Comparison of ENCODE assay signal across 8 mouse cellular contexts in genomic region chr8:71823655-71824622, GRCm38 (mm10). TPM values are rescaled to one million over a fixed set of nuclear protein-coding genes. Genes with fewer than 3 reads are reported as not detected.
DNase-seq lines count a peak whose midpoint lies in the region; ATAC-seq lines count a peak whose summit lies in the region.
"Not testable (repeated sequence)": the region's sequence is repeated elsewhere in the genome, so short reads cannot be mapped to it uniquely, and the experiment has no call there.

No protein-coding gene starts in this region.

- H3K4me1 ChIP-seq in embryonic facial prominence, embryonic 12.5 days; forebrain, embryonic 15.5 days; heart, embryonic 16.5 days (ENCODE audit: control insufficient read depth, insufficient read depth, low read length); intestine, embryonic 14.5 days (replicated peaks; ENCODE audit: control insufficient read depth, insufficient read depth, low read length); limb, embryonic 12.5 days (replicated peaks); lung, embryonic 15.5 days; midbrain, embryonic 16.5 days (ENCODE audit: control insufficient read depth, insufficient read depth, low read length); stomach, embryonic 15.5 days: not testable (repeated sequence)

- H3K27me3 ChIP-seq in embryonic facial prominence, embryonic 12.5 days; forebrain, embryonic 15.5 days; heart, embryonic 16.5 days (ENCODE audit: control insufficient read depth, insufficient read depth, low read length); intestine, embryonic 14.5 days (replicated peaks; ENCODE audit: control insufficient read depth, insufficient read depth, low read length); limb, embryonic 12.5 days; lung, embryonic 15.5 days; midbrain, embryonic 16.5 days (ENCODE audit: control insufficient read depth, insufficient read depth, low read depth, low read length); stomach, embryonic 15.5 days (replicated peaks): not testable (repeated sequence)

- 60% methylated on average over 3 of the region's 3 CpGs for WGBS in embryonic facial prominence, embryonic 12.5 days
- 69% methylated on average over 3 of the region's 3 CpGs for WGBS in forebrain, embryonic 15.5 days
- WGBS in heart, embryonic 16.5 days = 58% methylated on average over 3 of the region's 3 CpGs
- WGBS in intestine, embryonic 14.5 days = 73% methylated on average over 3 of the region's 3 CpGs
- 64% methylated on average over 3 of the region's 3 CpGs for WGBS in limb, embryonic 12.5 days
- 58% methylated on average over 3 of the region's 3 CpGs for WGBS in lung, embryonic 15.5 days
- 66% methylated on average over 3 of the region's 3 CpGs for whole genome bisulfite sequencing in midbrain, embryonic 16.5 days
- 63% methylated on average over 3 of the region's 3 CpGs for WGBS in stomach, embryonic 15.5 days

- not testable (repeated sequence) for H3K9me3 ChIP-seq in embryonic facial prominence, embryonic 12.5 days; forebrain, embryonic 15.5 days; heart, embryonic 16.5 days (replicated peaks; ENCODE audit: control insufficient read depth, low read length); intestine, embryonic 14.5 days (ENCODE audit: control insufficient read depth, low read length); limb, embryonic 12.5 days; lung, embryonic 15.5 days; midbrain, embryonic 16.5 days (replicated peaks; ENCODE audit: control insufficient read depth, low read length, poor library complexity, severe bottlenecking); stomach, embryonic 15.5 days

- not testable (repeated sequence) for H3K4me3 ChIP-seq in embryonic facial prominence, embryonic 12.5 days; forebrain, embryonic 15.5 days; heart, embryonic 16.5 days (ENCODE audit: low read length); intestine, embryonic 14.5 days (ENCODE audit: low read depth, low read length); limb, embryonic 12.5 days (replicated peaks); lung, embryonic 15.5 days; midbrain, embryonic 16.5 days (ENCODE audit: low read depth, low read length); stomach, embryonic 15.5 days (replicated peaks)

- ATAC-seq in embryonic facial prominence, embryonic 12.5 days (ENCODE audit: insufficient number of reproducible peaks, insufficient read depth, low FRiP score, low TSS enrichment) = peak; percentile 65
- peak; percentile 48 for ATAC-seq in forebrain, embryonic 15.5 days (replicated peaks)
- peak; percentile 49; the same call in 1 of the 2 replicates for ATAC-seq in heart, embryonic 16.5 days (replicated peaks; ENCODE audit: extremely low read depth, insufficient read depth, low FRiP score)
- peak; percentile 67 for ATAC-seq in intestine, embryonic 14.5 days (replicated peaks; ENCODE audit: low FRiP score, low TSS enrichment, low read depth)
- ATAC-seq in limb, embryonic 12.5 days (ENCODE audit: insufficient number of reproducible peaks, insufficient read depth, low FRiP score, low TSS enrichment, low read depth) = peak; percentile 84
- ATAC-seq in lung, embryonic 15.5 days (ENCODE audit: borderline replicate concordance, extremely low read depth, low FRiP score, low TSS enrichment) = peak; percentile 64
- ATAC-seq in midbrain, embryonic 16.5 days = peak; percentile 68
- peak; percentile 70 for ATAC-seq in stomach, embryonic 15.5 days (ENCODE audit: insufficient read depth, low FRiP score, low read depth)

- not testable (repeated sequence) for H3K4me2 ChIP-seq in embryonic facial prominence, embryonic 12.5 days (replicated peaks); forebrain, embryonic 15.5 days (replicated peaks); heart, embryonic 16.5 days (ENCODE audit: low read depth, low read length); intestine, embryonic 14.5 days (ENCODE audit: low read length); limb, embryonic 12.5 days; lung, embryonic 15.5 days; midbrain, embryonic 16.5 days (ENCODE audit: low read length); stomach, embryonic 15.5 days

- H3K27ac ChIP-seq in embryonic facial prominence, embryonic 12.5 days; forebrain, embryonic 15.5 days (replicated peaks); heart, embryonic 16.5 days (ENCODE audit: low read length); intestine, embryonic 14.5 days (ENCODE audit: low read depth); limb, embryonic 12.5 days; lung, embryonic 15.5 days; midbrain, embryonic 16.5 days (ENCODE audit: low read length); stomach, embryonic 15.5 days: not testable (repeated sequence)

- not testable (repeated sequence) for H3K36me3 ChIP-seq in embryonic facial prominence, embryonic 12.5 days; forebrain, embryonic 15.5 days; heart, embryonic 16.5 days (ENCODE audit: control insufficient read depth, insufficient read depth); intestine, embryonic 14.5 days (ENCODE audit: control insufficient read depth, insufficient read depth, low read length); limb, embryonic 12.5 days; lung, embryonic 15.5 days; midbrain, embryonic 16.5 days (ENCODE audit: control insufficient read depth, insufficient read depth, low read length); stomach, embryonic 15.5 days

- peak; percentile 49 for DNase-seq in intestine, embryonic 14.5 days (ENCODE audit: low spot score)

- not testable (repeated sequence) for H3K9ac ChIP-seq in embryonic facial prominence, embryonic 12.5 days; forebrain, embryonic 15.5 days (replicated peaks); heart, embryonic 16.5 days (ENCODE audit: low read length); intestine, embryonic 14.5 days (ENCODE audit: low read length); limb, embryonic 12.5 days (replicated peaks); lung, embryonic 15.5 days; midbrain, embryonic 16.5 days (ENCODE audit: low read depth, low read length); stomach, embryonic 15.5 days

RNA-seq across cellular contexts. Expression of gene Zfp709, which starts 57.9 kb away (rescaled TPM):
- 8.1 and 8.5 TPM in 2 replicates for polyA plus RNA-seq in embryonic facial prominence, embryonic 12.5 days (2016; fragmentation: Nextera tagmentation; extraction: Ambion mirVana)
- 8.3 and 8.5 TPM in 2 replicates for polyA plus RNA-seq in forebrain, embryonic 15.5 days (2015; fragmentation: Nextera tagmentation; extraction: Ambion mirVana)
- 4.5 and 6.1 TPM in 2 replicates for polyA plus RNA-seq in heart, embryonic 16.5 days (2015; fragmentation: Nextera tagmentation; extraction: Ambion mirVana)
- 5.8 and 6.9 TPM in 2 replicates for polyA plus RNA-seq in intestine, embryonic 14.5 days (2014; fragmentation: Nextera tagmentation; extraction: Ambion mirVana)
- 5.6 and 6.0 TPM in 2 replicates for polyA plus RNA-seq in limb, embryonic 12.5 days (2016; fragmentation: Nextera tagmentation; extraction: Ambion mirVana)
- polyA plus RNA-seq in lung, embryonic 15.5 days (2015; fragmentation: Nextera tagmentation; extraction: Ambion mirVana) = 6.5 and 6.8 TPM in 2 replicates
- polyA plus RNA-seq in midbrain, embryonic 16.5 days (2015; fragmentation: Nextera tagmentation; extraction: Ambion mirVana) = 9.6 and 9.9 TPM in 2 replicates
- 5.3 and 6.2 TPM in 2 replicates for polyA plus RNA-seq in stomach, embryonic 15.5 days (2015; fragmentation: Nextera tagmentation; extraction: Ambion mirVana)
